Mouse (Mus musculus): ENCODE measurements around the gene Spink2. TPM values are rescaled to one million over a fixed set of nuclear protein-coding genes. Genes with fewer than 3 reads are reported as not detected.

The Spink2 gene
- polyA plus RNA-seq, 1 experiment from 2014 or later = 1.3 TPM

GRCm38 (mm10) chr5:77223043-77223975, 12.0 kb upstream of the Spink2 start:
- ATAC-seq (replicated peaks; ENCODE audit: insufficient number of reproducible peaks, low FRiP score, low TSS enrichment, low read depth) (peak; percentile 52), DNase-seq (ENCODE audit: low spot score) (peak; percentile 14)
- H3K27me3 ChIP-seq (ENCODE audit: control insufficient read depth, insufficient read depth, low read length) = no peaks in the 10 kb centered on the region
- no peak overlapping the region for H3K27ac ChIP-seq (replicated peaks; ENCODE audit: low read depth, low read length)
- no peak overlapping the region for H3K4me2 ChIP-seq (ENCODE audit: low read depth, low read length)
- no peaks in the 10 kb centered on the region for H3K36me3 ChIP-seq (replicated peaks; ENCODE audit: control insufficient read depth, insufficient read depth, low read depth, low read length)
- H3K9ac ChIP-seq (replicated peaks; ENCODE audit: low read length) = no peak overlapping the region
- H3K4me3 ChIP-seq (ENCODE audit: low read depth, low read length) = no peak overlapping the region
- no peaks in the 10 kb centered on the region for H3K9me3 ChIP-seq (replicated peaks; ENCODE audit: control insufficient read depth, low read length)
- H3K4me1 ChIP-seq (ENCODE audit: control insufficient read depth, insufficient read depth, low read length) = no peaks in the 10 kb centered on the region
- WGBS = 72% methylated on average over 11 of the region's 11 CpGs

GRCm38 (mm10) chr5:77217724-77218123, 6.5 kb upstream of the Spink2 start:
- no peaks in the 10 kb centered on the region for H3K9me3 ChIP-seq (replicated peaks; ENCODE audit: control insufficient read depth, low read length)
- no peak; the same call in 1 of the 2 replicates for ATAC-seq (replicated peaks; ENCODE audit: insufficient number of reproducible peaks, low FRiP score, low TSS enrichment, low read depth)
- H3K4me1 ChIP-seq (ENCODE audit: control insufficient read depth, insufficient read depth, low read length) = no peaks in the 10 kb centered on the region
- no peak overlapping the region for H3K9ac ChIP-seq (replicated peaks; ENCODE audit: low read length)
- H3K36me3 ChIP-seq (replicated peaks; ENCODE audit: control insufficient read depth, insufficient read depth, low read depth, low read length) = no peaks in the 10 kb centered on the region
- no peak overlapping the region for H3K27ac ChIP-seq (replicated peaks; ENCODE audit: low read depth, low read length)
- WGBS = 20% methylated on average over 2 of the region's 2 CpGs
- no peak overlapping the region for H3K4me3 ChIP-seq (ENCODE audit: low read depth, low read length)
- H3K4me2 ChIP-seq (ENCODE audit: low read depth, low read length) = no peak overlapping the region
- DNase-seq (ENCODE audit: low spot score) = peak; percentile 21
- no peaks in the 10 kb centered on the region for H3K27me3 ChIP-seq (ENCODE audit: control insufficient read depth, insufficient read depth, low read length)

- no peak overlapping the region for H3K4me2 ChIP-seq (ENCODE audit: low read depth, low read length)
- 16% methylated on average over 9 of the region's 9 CpGs for WGBS
- no peak overlapping the region for H3K4me3 ChIP-seq (ENCODE audit: low read depth, low read length)
Measured at GRCm38 (mm10) chr5:77217211-77217610, 5.9 kb upstream of the Spink2 start.

GRCm38 (mm10) chr5:77206134-77206533, 5.1 kb downstream of the Spink2 start:
- Histone ChIP-seq H3K4me3 (ENCODE audit: low read depth, low read length) (no peak overlapping the region), H3K9ac (replicated peaks; ENCODE audit: low read length) (no peak overlapping the region), H3K4me2 (ENCODE audit: low read depth, low read length) (no peak overlapping the region), H3K36me3 (replicated peaks; ENCODE audit: control insufficient read depth, insufficient read depth, low read depth, low read length) (no peaks in the 10 kb centered on the region), H3K9me3 (replicated peaks; ENCODE audit: control insufficient read depth, low read length) (no peaks in the 10 kb centered on the region), H3K27me3 (ENCODE audit: control insufficient read depth, insufficient read depth, low read length) (no peaks in the 10 kb centered on the region), H3K4me1 (ENCODE audit: control insufficient read depth, insufficient read depth, low read length) (no peaks in the 10 kb centered on the region; the same call in 1 of the 2 replicates), H3K27ac (replicated peaks; ENCODE audit: low read depth, low read length) (no peak overlapping the region)
- 76% methylated on average over 11 of the region's 11 CpGs for WGBS
- ATAC-seq (replicated peaks; ENCODE audit: insufficient number of reproducible peaks, low FRiP score, low TSS enrichment, low read depth) (no peak), DNase-seq (ENCODE audit: low spot score) (no peak)

More at GRCm38 (mm10) chr5:77217211-77217610, 5.9 kb upstream of the Spink2 start:
- H3K36me3 ChIP-seq (replicated peaks; ENCODE audit: control insufficient read depth, insufficient read depth, low read depth, low read length) = no peaks in the 10 kb centered on the region
- peak; percentile 92 for DNase-seq (ENCODE audit: low spot score)
- ATAC-seq (replicated peaks; ENCODE audit: insufficient number of reproducible peaks, low FRiP score, low TSS enrichment, low read depth) = no peak
- H3K9me3 ChIP-seq (replicated peaks; ENCODE audit: control insufficient read depth, low read length) = no peaks in the 10 kb centered on the region
- no peaks in the 10 kb centered on the region for H3K4me1 ChIP-seq (ENCODE audit: control insufficient read depth, insufficient read depth, low read length)
- H3K9ac ChIP-seq (replicated peaks; ENCODE audit: low read length) = no peak overlapping the region
- H3K27me3 ChIP-seq (ENCODE audit: control insufficient read depth, insufficient read depth, low read length) = no peaks in the 10 kb centered on the region
- no peak overlapping the region for H3K27ac ChIP-seq (replicated peaks; ENCODE audit: low read depth, low read length)

- no peak for ATAC-seq (replicated peaks; ENCODE audit: insufficient number of reproducible peaks, low FRiP score, low TSS enrichment, low read depth)
- H3K9me3 ChIP-seq (replicated peaks; ENCODE audit: control insufficient read depth, low read length) = no peaks in the 10 kb centered on the region
- no peak overlapping the region for H3K4me3 ChIP-seq (ENCODE audit: low read depth, low read length)
- H3K27me3 ChIP-seq (ENCODE audit: control insufficient read depth, insufficient read depth, low read length) = no peaks in the 10 kb centered on the region
- no peaks in the 10 kb centered on the region for H3K36me3 ChIP-seq (replicated peaks; ENCODE audit: control insufficient read depth, insufficient read depth, low read depth, low read length)
- H3K4me2 ChIP-seq (ENCODE audit: low read depth, low read length) = no peak overlapping the region
- no peak for DNase-seq (ENCODE audit: low spot score)
- no peak overlapping the region for H3K27ac ChIP-seq (replicated peaks; ENCODE audit: low read depth, low read length)
- no peaks in the 10 kb centered on the region for H3K4me1 ChIP-seq (ENCODE audit: control insufficient read depth, insufficient read depth, low read length)
- no peak overlapping the region for H3K9ac ChIP-seq (replicated peaks; ENCODE audit: low read length)
Measured at GRCm38 (mm10) chr5:77202238-77202637, 9.0 kb downstream of the Spink2 start.

GRCm38 (mm10) chr5:77200695-77201094, 10.6 kb downstream of the Spink2 start:
- WGBS = 78% methylated on average over 4 of the region's 4 CpGs
- H3K9me3 ChIP-seq (replicated peaks; ENCODE audit: control insufficient read depth, low read length) = no peaks in the 10 kb centered on the region

GRCm38 (mm10) chr5:77193951-77194350, 17.3 kb downstream of the Spink2 start:
- H3K4me1 ChIP-seq (ENCODE audit: control insufficient read depth, insufficient read depth, low read length) = no peaks in the 10 kb centered on the region
- H3K9me3 ChIP-seq (replicated peaks; ENCODE audit: control insufficient read depth, low read length) = no peaks in the 10 kb centered on the region
- no peak for ATAC-seq (replicated peaks; ENCODE audit: insufficient number of reproducible peaks, low FRiP score, low TSS enrichment, low read depth)
- H3K4me2 ChIP-seq (ENCODE audit: low read depth, low read length) = no peak overlapping the region
- H3K4me3 ChIP-seq (ENCODE audit: low read depth, low read length) = no peak overlapping the region
- 36% methylated on average over 3 of the region's 3 CpGs for WGBS
- DNase-seq (ENCODE audit: low spot score) = peak; percentile 71
- H3K27me3 ChIP-seq (ENCODE audit: control insufficient read depth, insufficient read depth, low read length) = no peaks in the 10 kb centered on the region
- no peaks in the 10 kb centered on the region for H3K36me3 ChIP-seq (replicated peaks; ENCODE audit: control insufficient read depth, insufficient read depth, low read depth, low read length)
- H3K9ac ChIP-seq (replicated peaks; ENCODE audit: low read length) = no peak overlapping the region
- H3K27ac ChIP-seq (replicated peaks; ENCODE audit: low read depth, low read length) = no peak overlapping the region

More at GRCm38 (mm10) chr5:77200695-77201094, 10.6 kb downstream of the Spink2 start:
- H3K9ac ChIP-seq (replicated peaks; ENCODE audit: low read length) = no peak overlapping the region
- H3K4me3 ChIP-seq (ENCODE audit: low read depth, low read length) = no peak overlapping the region
- H3K36me3 ChIP-seq (replicated peaks; ENCODE audit: control insufficient read depth, insufficient read depth, low read depth, low read length) = no peaks in the 10 kb centered on the region
- H3K27ac ChIP-seq (replicated peaks; ENCODE audit: low read depth, low read length) = no peak overlapping the region
- ATAC-seq (replicated peaks; ENCODE audit: insufficient number of reproducible peaks, low FRiP score, low TSS enrichment, low read depth) (no peak), DNase-seq (ENCODE audit: low spot score) (no peak)
- H3K4me1 ChIP-seq (ENCODE audit: control insufficient read depth, insufficient read depth, low read length) = no peaks in the 10 kb centered on the region
- H3K27me3 ChIP-seq (ENCODE audit: control insufficient read depth, insufficient read depth, low read length) = no peaks in the 10 kb centered on the region
- H3K4me2 ChIP-seq (ENCODE audit: low read depth, low read length) = no peak overlapping the region

- no peak for DNase-seq (ENCODE audit: low spot score)
- no peak for ATAC-seq (replicated peaks; ENCODE audit: insufficient number of reproducible peaks, low FRiP score, low TSS enrichment, low read depth)
- Histone ChIP-seq H3K4me3 (ENCODE audit: low read depth, low read length) (no peak overlapping the region), H3K27me3 (ENCODE audit: control insufficient read depth, insufficient read depth, low read length) (no peaks in the 10 kb centered on the region), H3K4me2 (ENCODE audit: low read depth, low read length) (no peak overlapping the region), H3K4me1 (ENCODE audit: control insufficient read depth, insufficient read depth, low read length) (no peaks in the 10 kb centered on the region), H3K9me3 (replicated peaks; ENCODE audit: control insufficient read depth, low read length) (no peaks in the 10 kb centered on the region), H3K9ac (replicated peaks; ENCODE audit: low read length) (no peak overlapping the region), H3K27ac (replicated peaks; ENCODE audit: low read depth, low read length) (no peak overlapping the region), H3K36me3 (replicated peaks; ENCODE audit: control insufficient read depth, insufficient read depth, low read depth, low read length) (no peaks in the 10 kb centered on the region)
- WGBS = 78% methylated on average over 4 of the region's 4 CpGs
Measured at GRCm38 (mm10) chr5:77193266-77193665, 18.0 kb downstream of the Spink2 start.
